Mouse (Mus musculus) B cell, adult 2 months (primary cell): Measurements from ENCODE around the gene Col26a1.

ENCODE experiments used
- DNase-seq, 2 experiments: peaks; one replicate each; pipeline ENCODE4 v3.0.0; 2022

Col26a1 gene

GRCm38 (mm10) chr5:136805019-136805418 is 78.0 kb downstream of the Col26a1 start:
- DNase-seq: no peak

GRCm38 (mm10) chr5:136804246-136804645 is 78.8 kb downstream of the Col26a1 start:
- no peak for DNase-seq

GRCm38 (mm10) chr5:136802732-136803131 is 80.3 kb downstream of the Col26a1 start:
- DNase-seq: no peak

GRCm38 (mm10) chr5:136796917-136797316 is 86.1 kb downstream of the Col26a1 start:
- DNase-seq: peak in 1 of 2 experiments; percentile 2

GRCm38 (mm10) chr5:136793807-136794206 is 89.2 kb downstream of the Col26a1 start:
- DNase-seq: no peak

GRCm38 (mm10) chr5:136792541-136792940 is 90.5 kb downstream of the Col26a1 start:
- DNase-seq: no peak

GRCm38 (mm10) chr5:136791204-136791603 is 91.8 kb downstream of the Col26a1 start:
- DNase-seq: no peak

- DNase-seq: peak; percentile 91 to 92
Measured at GRCm38 (mm10) chr5:136790570-136791196, 92.3 kb downstream of the Col26a1 start.

GRCm38 (mm10) chr5:136784531-136784930 is 98.5 kb downstream of the Col26a1 start:
- DNase-seq: no peak

GRCm38 (mm10) chr5:136782600-136782999 is 100.4 kb downstream of the Col26a1 start:
- DNase-seq: no peak

GRCm38 (mm10) chr5:136780465-136780864 is 102.5 kb downstream of the Col26a1 start:
- peak; percentile 75 for DNase-seq

- no peak for DNase-seq
Measured at GRCm38 (mm10) chr5:136779946-136780345, 103.1 kb downstream of the Col26a1 start.

- DNase-seq: no peak
Measured at GRCm38 (mm10) chr5:136775548-136775947, 107.5 kb downstream of the Col26a1 start.

GRCm38 (mm10) chr5:136773044-136774039 is 109.7 kb downstream of the Col26a1 start:
- no peak for DNase-seq

GRCm38 (mm10) chr5:136771132-136771531 is 111.9 kb downstream of the Col26a1 start:
- DNase-seq: no peak

- DNase-seq: no peak
Measured at GRCm38 (mm10) chr5:136767304-136767703, 115.7 kb downstream of the Col26a1 start.

GRCm38 (mm10) chr5:136764157-136764669 is 118.8 kb downstream of the Col26a1 start:
- no peak for DNase-seq

GRCm38 (mm10) chr5:136760345-136760744 is 122.7 kb downstream of the Col26a1 start:
- DNase-seq: no peak

- DNase-seq: peak; percentile 32 to 42
Measured at GRCm38 (mm10) chr5:136759781-136760180, 123.2 kb downstream of the Col26a1 start.

GRCm38 (mm10) chr5:136755696-136756095 is 127.3 kb downstream of the Col26a1 start:
- DNase-seq: peak; percentile 72 to 73

GRCm38 (mm10) chr5:136754053-136754591 is 128.9 kb downstream of the Col26a1 start:
- DNase-seq: peak; percentile 5 to 6

- peak; percentile 55 to 63 for DNase-seq
Measured at GRCm38 (mm10) chr5:136753176-136753575, 129.8 kb downstream of the Col26a1 start.

GRCm38 (mm10) chr5:136752104-136752503 is 130.9 kb downstream of the Col26a1 start:
- no peak for DNase-seq
